Comparison of ENCODE assay signal across 9 mouse cellular contexts in genomic region chr19:36789873-36790733, GRCm38 (mm10). TPM values are rescaled to one million over a fixed set of nuclear protein-coding genes. Genes with fewer than 3 reads are reported as not detected.
DNase-seq lines count a peak whose midpoint lies in the region; ATAC-seq lines count a peak whose summit lies in the region.
"Had no signal": no experiment of that assay in that cellular context is flagged by ENCODE, and none has a peak within 500 bp of the region (broad histone marks: within the 10 kb centered on the region; RNA-seq: fewer than 3 reads in every experiment).

No protein-coding gene starts in this region.

- no peaks in the 10 kb centered on the region for H3K36me3 ChIP-seq in hindbrain, embryonic 13.5 days
- no peaks in the 10 kb centered on the region for H3K36me3 ChIP-seq in hindbrain, embryonic 12.5 days

- no peaks in the 10 kb centered on the region for H3K27me3 ChIP-seq in hindbrain, embryonic 13.5 days
- H3K27me3 ChIP-seq in hindbrain, embryonic 12.5 days, result no peaks in the 10 kb centered on the region

- H3K4me2 ChIP-seq in hindbrain, embryonic 13.5 days, result no peak overlapping the region
- no peak overlapping the region for H3K4me2 ChIP-seq in hindbrain, embryonic 12.5 days (replicated peaks)

- no peak overlapping the region for H3K4me3 ChIP-seq in hindbrain, embryonic 13.5 days
- no peak overlapping the region for H3K4me3 ChIP-seq in hindbrain, embryonic 12.5 days
- H3K4me3 ChIP-seq: erythroblast, embryonic 14.5 days had no signal

- 0 out of 2 replicates have a peak, but pooled peaks cover 3% of the 10 kb centered on the region for H3K4me1 ChIP-seq in hindbrain, embryonic 13.5 days (replicated peaks)
- peaks cover 2% of the 10 kb centered on the region; the same call in 1 of the 2 replicates for H3K4me1 ChIP-seq in hindbrain, embryonic 12.5 days

- no peak overlapping the region for H3K9ac ChIP-seq in hindbrain, embryonic 13.5 days
- H3K9ac ChIP-seq in hindbrain, embryonic 12.5 days, result no peak overlapping the region; the same call in 1 of the 2 replicates

- WGBS in hindbrain, embryonic 13.5 days, result 66% methylated on average over 17 of the region's 17 CpGs
- 69% methylated on average over 17 of the region's 17 CpGs for WGBS in hindbrain, embryonic 12.5 days

- no peak overlapping the region for H3K27ac ChIP-seq in hindbrain, embryonic 13.5 days
- H3K27ac ChIP-seq in hindbrain, embryonic 12.5 days, result no peak overlapping the region

- peak; percentile 68 for ATAC-seq in hindbrain, embryonic 13.5 days (ENCODE audit: low FRiP score)
- ATAC-seq in hindbrain, embryonic 12.5 days (ENCODE audit: low FRiP score), result no peak

- peak; percentile 45 for DNase-seq in brain, adult 2 months (ENCODE audit: low read depth, low spot score)
- DNase-seq in heart, adult 8-10 months (ENCODE audit: low spot score), result peak; percentile 72
- DNase-seq in kidney, postnatal 10 days, result peak; percentile 84
- DNase-seq in skeletal muscle tissue, adult 2 months (ENCODE audit: low read depth, low spot score), result peak; percentile 50
- no peak for DNase-seq in spleen, postnatal 10 days (ENCODE audit: low spot score in 2 of 2)
- DNase-seq in B cell, adult 2 months, result no peak

- no peaks in the 10 kb centered on the region for H3K9me3 ChIP-seq in hindbrain, embryonic 13.5 days
- no peaks in the 10 kb centered on the region for H3K9me3 ChIP-seq in hindbrain, embryonic 12.5 days (replicated peaks)

RNA-seq across cellular contexts. Expression of gene Tnks2, which starts 43.9 kb away (rescaled TPM):
- 52.4 and 54.9 TPM in 2 replicates for polyA plus RNA-seq in hindbrain, embryonic 13.5 days (2015; fragmentation: Nextera tagmentation; extraction: Ambion mirVana)
- 99.6 and 99.9 TPM in 2 replicates for polyA plus RNA-seq in hindbrain, embryonic 12.5 days (2016; fragmentation: Nextera tagmentation; extraction: Ambion mirVana)
- total RNA-seq in heart, adult 8-10 months (2022), result 10 to 100 TPM; 62.7 to 82.4 (median 71.7) TPM

RNA-seq across cellular contexts. Expression of gene Ppp1r3c, which starts 53.6 kb away (rescaled TPM):
- 16.1 and 17.0 TPM in 2 replicates for polyA plus RNA-seq in hindbrain, embryonic 13.5 days (2015; fragmentation: Nextera tagmentation; extraction: Ambion mirVana)
- 8.1 and 8.3 TPM in 2 replicates for polyA plus RNA-seq in hindbrain, embryonic 12.5 days (2016; fragmentation: Nextera tagmentation; extraction: Ambion mirVana)
- 100 to 1,000 TPM in 2 of 4 experiments, 10 to 100 TPM in 2; 82.2 to 179 (median 102) TPM for total RNA-seq in heart, adult 8-10 months (2022)
- polyA plus RNA-seq: erythroblast, embryonic 14.5 days had no signal

Comparison
In these comparisons a context has a peak if more than half of its experiments do, and no peak if none do; other contexts are left out.
1. DNase-seq: peak in brain, adult 2 months (single experiment), heart, adult 8-10 months (single experiment), kidney, postnatal 10 days (single experiment) and skeletal muscle tissue, adult 2 months (single experiment); none in spleen, postnatal 10 days (0 of 2) and B cell, adult 2 months (0 of 2).